Mouse (Mus musculus) heart, adult 2 months (tissue): ENCODE results near the gene Spire2. TPM values are rescaled to one million over a fixed set of nuclear protein-coding genes. Genes with fewer than 3 reads are reported as not detected.

Source experiments
- DNase-seq, 2 experiments: peaks; one replicate each; pipeline ENCODE4 v3.0.0; 2021
- H3K27ac ChIP-seq: fragments of 200-600 bp; 2 replicates; pipeline ENCODE4 v1.8.1; 2022
- H3K27me3 ChIP-seq: fragments of 200-500 bp; 2 replicates; pipeline ENCODE4 v1.6.1; 2012; ENCODE audit warnings: mild to moderate bottlenecking, low read length, inconsistent platforms, mixed read lengths; ENCODE audit not compliant: control insufficient read depth, insufficient read depth
- H3K36me3 ChIP-seq: fragments of 200-500 bp; 2 replicates; pipeline ENCODE4 v1.6.1; 2012; ENCODE audit warnings: low read length, inconsistent platforms; ENCODE audit not compliant: control insufficient read depth, insufficient read depth
- H3K4me1 ChIP-seq: fragments of 200-500 bp; 2 replicates; pipeline ENCODE4 v1.6.1; 2011; ENCODE audit warnings: low read length; ENCODE audit not compliant: control insufficient read depth, insufficient read depth
- H3K4me3 ChIP-seq: fragments of 200-600 bp; 2 replicates; pipeline ENCODE4 v1.8.1; 2022
- H3K79me2 ChIP-seq: fragments of 200-500 bp; replicated peaks from 2 replicates; pipeline ENCODE4 v1.6.1; 2012; ENCODE audit warnings: mild to moderate bottlenecking, inconsistent platforms, low read length, moderate library complexity, mixed read lengths; ENCODE audit not compliant: control insufficient read depth, insufficient read depth
- H3K9ac ChIP-seq: fragments of 200-500 bp; 2 replicates; pipeline ENCODE4 v1.6.1; 2012; ENCODE audit warnings: low read depth, mild to moderate bottlenecking, control low read depth, inconsistent platforms, low read length, mixed read lengths
- CTCF ChIP-seq: fragments of 200-600 bp; IDR thresholded peaks from 2 replicates; pipeline ENCODE4 v1.8.1; 2022; ENCODE audit warnings: antibody characterized with exemption, mild to moderate bottlenecking, moderate library complexity
- EP300 ChIP-seq: fragments of 200-500 bp; IDR thresholded peaks from 2 replicates; pipeline ENCODE4 v1.6.1; 2011; ENCODE audit warnings: low read depth, low read length, control low read depth; ENCODE audit not compliant: insufficient read depth
- POLR2A ChIP-seq: fragments of 200-500 bp; IDR thresholded peaks from 2 replicates; pipeline ENCODE4 v1.6.1; 2011; ENCODE audit warnings: mild to moderate bottlenecking, low read depth, low read length, control low read depth; ENCODE audit not compliant: insufficient read depth
- WGBS: fragments of 180-500 bp; shearing (Covaris S2); methylation state at CpG from one replicate; pipeline ENCODE4 v1.1.7; 2018; 5-methylcytosine and 5-hydroxymethylcytosine counted together
- intact Hi-C: fragments of 180-260 bp; cut with DNase I; formaldehyde crosslinking; loops from one replicate; pipeline ENCODE4 v1.15.1; 2025
- polyA plus RNA-seq: library from polyadenylated mRNA; depleted of rRNA; stranded (reverse); fragments of >200 nt; gene quantifications from 2 replicates; pipeline ENCODE4 v1.2.3, GENCODE M21; 2012
- total RNA-seq, 2 experiments: library from RNA; stranded (reverse); gene quantifications; 2 replicates each; pipeline ENCODE4 v1.2.3; 2021

The Spire2 gene
- total and polyA plus RNA-seq, 3 experiments, result 0.11 to 0.53 (median 0.26) TPM

GRCm38 (mm10) chr8:123331301-123331700, 1.2 kb upstream of the Spire2 start:
- DNase-seq, result no peak
- H3K27ac ChIP-seq, result no peak overlapping the region
- no peaks in the 10 kb centered on the region for H3K36me3 ChIP-seq
- WGBS, result 28% methylated on average over 2 of the region's 2 CpGs
- H3K27me3 ChIP-seq, result peaks cover 3% of the 10 kb centered on the region
- intact Hi-C loops, result no loop called here
- no peak overlapping the region for H3K9ac ChIP-seq
- H3K79me2 ChIP-seq, result no peaks in the 10 kb centered on the region
- TF ChIP-seq EP300 (no peak), POLR2A (no peak), CTCF (no peak)
- H3K4me1 ChIP-seq, result no peaks in the 10 kb centered on the region
- no peak overlapping the region for H3K4me3 ChIP-seq

- WGBS, result 28% methylated on average over 8 of the region's 8 CpGs
- H3K36me3 ChIP-seq, result no peaks in the 10 kb centered on the region
- TF ChIP-seq POLR2A (no peak), EP300 (no peak), CTCF (no peak)
These were observed 703 bp upstream of the Spire2 start for GRCm38 (mm10) chr8:123331810-123332209.

GRCm38 (mm10) chr8:123333091-123333587, 626 bp downstream of the Spire2 start:
- H3K27me3 ChIP-seq, result peaks cover 3% of the 10 kb centered on the region
- DNase-seq, result no peak
- TF ChIP-seq CTCF, result no peak
- no peak for TF ChIP-seq EP300
- TF ChIP-seq POLR2A, result no peak
- WGBS, result 8% methylated on average over 17 of the region's 21 CpGs
- H3K9ac ChIP-seq, result no peak overlapping the region
- intact Hi-C loops, result no loop called here
- H3K27ac ChIP-seq, result no peak overlapping the region
- no peaks in the 10 kb centered on the region for H3K36me3 ChIP-seq
- no peaks in the 10 kb centered on the region for H3K79me2 ChIP-seq
- peak overlapping the region; percentile 41 for H3K4me3 ChIP-seq
- H3K4me1 ChIP-seq, result no peaks in the 10 kb centered on the region

More at GRCm38 (mm10) chr8:123331810-123332209, 703 bp upstream of the Spire2 start:
- intact Hi-C loops, result no loop called here
- Histone ChIP-seq H3K4me3 (no peak overlapping the region), H3K79me2 (no peaks in the 10 kb centered on the region), H3K4me1 (no peaks in the 10 kb centered on the region), H3K27ac (no peak overlapping the region), H3K9ac (no peak overlapping the region), H3K27me3 (peaks cover 3% of the 10 kb centered on the region)
- no peak for DNase-seq

GRCm38 (mm10) chr8:123333864-123334263, 1.4 kb downstream of the Spire2 start:
- Histone ChIP-seq H3K27ac (no peak overlapping the region), H3K36me3 (no peaks in the 10 kb centered on the region), H3K27me3 (peaks cover 3% of the 10 kb centered on the region), H3K79me2 (no peaks in the 10 kb centered on the region), H3K4me3 (no peak overlapping the region), H3K4me1 (no peaks in the 10 kb centered on the region), H3K9ac (no peak overlapping the region)
- intact Hi-C loops, result no loop called here
- no peak for DNase-seq
- WGBS, result 8% methylated on average over 7 of the region's 7 CpGs
- no peak for TF ChIP-seq EP300
- no peak for TF ChIP-seq CTCF
- no peak for TF ChIP-seq POLR2A

GRCm38 (mm10) chr8:123334467-123334866, 2.0 kb downstream of the Spire2 start:
- Histone ChIP-seq H3K9ac (no peak overlapping the region), H3K36me3 (no peaks in the 10 kb centered on the region), H3K27ac (no peak overlapping the region), H3K79me2 (no peaks in the 10 kb centered on the region), H3K27me3 (peaks cover 3% of the 10 kb centered on the region), H3K4me1 (no peaks in the 10 kb centered on the region), H3K4me3 (no peak overlapping the region)
- no peak for TF ChIP-seq POLR2A
- TF ChIP-seq EP300, result no peak
- TF ChIP-seq CTCF, result no peak
- WGBS, result 9% methylated on average over 1 of the region's 1 CpGs
- no peak for DNase-seq
- intact Hi-C loops, result no loop called here

GRCm38 (mm10) chr8:123337475-123337874, 5.0 kb downstream of the Spire2 start:
- 85% methylated on average over 3 of the region's 3 CpGs for WGBS
- H3K4me1 ChIP-seq, result no peaks in the 10 kb centered on the region
- no peak overlapping the region for H3K4me3 ChIP-seq
- no peaks in the 10 kb centered on the region for H3K36me3 ChIP-seq
- H3K27me3 ChIP-seq, result peaks cover 3% of the 10 kb centered on the region
- H3K9ac ChIP-seq, result no peak overlapping the region
- intact Hi-C loops, result no loop called here
- no peak for DNase-seq
- H3K27ac ChIP-seq, result no peak overlapping the region
- no peaks in the 10 kb centered on the region for H3K79me2 ChIP-seq
- TF ChIP-seq POLR2A (no peak), CTCF (no peak), EP300 (no peak)
